Mouse (Mus musculus) bone marrow, adult 2 months (tissue): ENCODE data around the gene Prdx5.

Experiments used
- CTCF ChIP-seq: fragments of 200-500 bp; IDR thresholded peaks from 2 replicates; pipeline ENCODE4 v1.5.1; 2011; ENCODE audit warnings: low read length, control low read depth; ENCODE audit not compliant: control insufficient read depth, insufficient read depth
- POLR2A ChIP-seq: fragments of 200-500 bp; IDR thresholded peaks from 2 replicates; pipeline ENCODE4 v1.6.1; 2011; ENCODE audit warnings: low read depth, mild to moderate bottlenecking, control low read depth, low read length, borderline replicate concordance; ENCODE audit not compliant: control insufficient read depth

- TF ChIP-seq CTCF = no peak
- TF ChIP-seq POLR2A = no peak
Measured at GRCm38 (mm10) chr19:6956461-6956860, 46.6 kb upstream of the Prdx5 start.
